Comparison of ENCODE assay signal across 8 mouse cellular contexts in the genomic region with DNA sequence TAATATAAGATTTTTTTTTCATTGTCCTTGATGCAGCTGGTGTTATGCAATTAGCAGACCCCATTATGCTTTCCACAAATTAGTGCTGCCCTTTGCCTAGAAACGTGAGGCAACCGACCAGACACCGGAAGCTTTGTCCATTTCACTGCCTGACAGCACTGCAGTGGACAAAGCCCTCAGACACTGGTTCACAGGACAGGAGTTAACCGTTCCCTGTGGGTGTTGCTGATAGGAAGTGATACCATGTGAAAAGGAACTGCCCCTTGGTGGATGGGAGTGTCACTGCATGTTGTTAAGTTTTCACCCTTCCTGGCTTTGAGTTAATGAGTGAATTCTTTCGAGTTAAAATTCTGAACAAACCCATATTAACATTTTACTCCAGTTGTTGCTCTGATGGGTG.
DNase-seq lines count a peak whose midpoint lies in the region; ATAC-seq lines count a peak whose summit lies in the region.

No protein-coding gene starts in this region.

- peak; percentile 45; the same call in 1 of the 2 replicates for ATAC-seq in hindbrain, embryonic 11.5 days (ENCODE audit: low FRiP score)
- ATAC-seq in lung, embryonic 16.5 days (ENCODE audit: low read depth): peak; percentile 68

- no peak overlapping the region for H3K4me2 ChIP-seq in hindbrain, embryonic 11.5 days (replicated peaks; ENCODE audit: low read depth, low read length)
- peak overlapping the region; percentile 66; the same call in 1 of the 2 replicates for H3K4me2 ChIP-seq in lung, embryonic 16.5 days (ENCODE audit: low read depth, low read length)

- no peak overlapping the region for H3K9ac ChIP-seq in hindbrain, embryonic 11.5 days (ENCODE audit: low read depth, low read length)
- H3K9ac ChIP-seq in lung, embryonic 16.5 days (ENCODE audit: low read length): no peak overlapping the region

- DNase-seq in adrenal gland, postnatal 14 days: peak; percentile 13
- no peak for DNase-seq in adrenal gland, postnatal 25 days
- DNase-seq in Muller cell, postnatal 12 days (ENCODE audit: inconsistent ontology term): peak; percentile 26
- DNase-seq in hindbrain, embryonic 11.5 days (ENCODE audit: low spot score): peak; percentile 35
- DNase-seq in thymus, postnatal 25 days: no peak
- no peak for DNase-seq in adrenal gland, adult (ENCODE audit: inconsistent age in 2 of 2, low spot score in 1 of 2)
- no peak for DNase-seq in adipocyte (ENCODE audit: low spot score)

- H3K36me3 ChIP-seq in hindbrain, embryonic 11.5 days (ENCODE audit: control insufficient read depth, insufficient read depth, low read length): no peaks in the 10 kb centered on the region
- no peaks in the 10 kb centered on the region for H3K36me3 ChIP-seq in lung, embryonic 16.5 days (ENCODE audit: control insufficient read depth, insufficient read depth, low read length)

- H3K27ac ChIP-seq in hindbrain, embryonic 11.5 days (ENCODE audit: low read depth, low read length): no peak overlapping the region
- peak overlapping the region; percentile 32 for H3K27ac ChIP-seq in lung, embryonic 16.5 days (ENCODE audit: low read length)

- no peaks in the 10 kb centered on the region for H3K27me3 ChIP-seq in hindbrain, embryonic 11.5 days (ENCODE audit: control insufficient read depth, insufficient read depth, low read length)
- H3K27me3 ChIP-seq in lung, embryonic 16.5 days (ENCODE audit: control insufficient read depth, insufficient read depth, low read depth, low read length): no peaks in the 10 kb centered on the region

- H3K4me1 ChIP-seq in hindbrain, embryonic 11.5 days (replicated peaks; ENCODE audit: control insufficient read depth, insufficient read depth, low read length): 0 out of 2 replicates have a peak, but pooled peaks cover 3% of the 10 kb centered on the region
- H3K4me1 ChIP-seq in lung, embryonic 16.5 days (replicated peaks; ENCODE audit: control insufficient read depth, insufficient read depth, low read length): peaks cover 7% of the 10 kb centered on the region

- WGBS in hindbrain, embryonic 11.5 days: 32% methylated on average over 5 of the region's 5 CpGs
- WGBS in lung, embryonic 16.5 days: 39% methylated on average over 5 of the region's 5 CpGs

- H3K9me3 ChIP-seq in hindbrain, embryonic 11.5 days (ENCODE audit: control insufficient read depth, low read length): no peaks in the 10 kb centered on the region
- no peaks in the 10 kb centered on the region for H3K9me3 ChIP-seq in lung, embryonic 16.5 days (ENCODE audit: control insufficient read depth, low read length)

- H3K4me3 ChIP-seq in hindbrain, embryonic 11.5 days (ENCODE audit: low read depth, low read length): no peak overlapping the region
- no peak overlapping the region for H3K4me3 ChIP-seq in lung, embryonic 16.5 days (ENCODE audit: low read length)

Comparison
In these comparisons a context has a peak if more than half of its experiments do, and no peak if none do; other contexts are left out.
1. DNase-seq: peak in adrenal gland, postnatal 14 days (single experiment), Muller cell, postnatal 12 days (single experiment) and hindbrain, embryonic 11.5 days (single experiment); none in adrenal gland, postnatal 25 days (single experiment), thymus, postnatal 25 days (single experiment), adrenal gland, adult (0 of 2) and adipocyte (single experiment).